Mouse (Mus musculus): ENCODE data around the gene Cacna1c. TPM values are rescaled to one million over a fixed set of nuclear protein-coding genes. Genes with fewer than 3 reads are reported as not detected.

Gene Cacna1c
- polyA plus RNA-seq, 1 experiment: 16.7 TPM

- WGBS: 41% methylated on average over 13 of the region's 13 CpGs
- peak in 1 of 2 experiments; percentile 39 for DNase-seq
- H3K4me1 ChIP-seq (ENCODE audit: control insufficient read depth, insufficient read depth, low read length): peaks cover 74% of the 10 kb centered on the region
- peak overlapping the region; percentile 34; the same call in 1 of the 2 replicates for H3K27ac ChIP-seq (ENCODE audit: insufficient read depth, low read length)
- TF ChIP-seq POLR2A (IDR thresholded peaks at IDR 0.05; ENCODE audit: borderline replicate concordance, insufficient read depth, low read length): no peak
- TF ChIP-seq CTCF (IDR thresholded peaks at IDR 0.05; ENCODE audit: borderline replicate concordance, insufficient read depth, low read depth, low read length): no peak
- H3K4me3 ChIP-seq (replicated peaks; ENCODE audit: insufficient read depth, low read depth, low read length): no peak overlapping the region
- H3K27me3 ChIP-seq (ENCODE audit: control insufficient read depth, insufficient read depth, low read length): no peaks in the 10 kb centered on the region
These were observed 257.7 kb downstream of the Cacna1c start for GRCm38 (mm10) chr6:118938386-118939096.

- Histone ChIP-seq H3K27me3 (ENCODE audit: control insufficient read depth, insufficient read depth, low read length) (no peaks in the 10 kb centered on the region), H3K4me3 (replicated peaks; ENCODE audit: insufficient read depth, low read depth, low read length) (no peak overlapping the region), H3K27ac (ENCODE audit: insufficient read depth, low read length) (peak overlapping the region; percentile 1; the same call in 1 of the 2 replicates), H3K4me1 (ENCODE audit: control insufficient read depth, insufficient read depth, low read length) (peaks cover 76% of the 10 kb centered on the region)
- no peak for TF ChIP-seq POLR2A (IDR thresholded peaks at IDR 0.05; ENCODE audit: borderline replicate concordance, insufficient read depth, low read length)
- no peak for TF ChIP-seq CTCF (IDR thresholded peaks at IDR 0.05; ENCODE audit: borderline replicate concordance, insufficient read depth, low read depth, low read length)
- WGBS: 36% methylated on average over 5 of the region's 5 CpGs
- peak; percentile 55 to 75 for DNase-seq
These were observed 258.7 kb downstream of the Cacna1c start for GRCm38 (mm10) chr6:118937536-118937935.

GRCm38 (mm10) chr6:118935520-118936415, 260.4 kb downstream of the Cacna1c start:
- TF ChIP-seq POLR2A (IDR thresholded peaks at IDR 0.05; ENCODE audit: borderline replicate concordance, insufficient read depth, low read length) (no peak), CTCF (IDR thresholded peaks at IDR 0.05; ENCODE audit: borderline replicate concordance, insufficient read depth, low read depth, low read length) (no peak)
- WGBS: 34% methylated on average over 9 of the region's 9 CpGs

GRCm38 (mm10) chr6:118934243-118934902, 261.8 kb downstream of the Cacna1c start:
- WGBS: 51% methylated on average over 9 of the region's 9 CpGs
- Histone ChIP-seq H3K27me3 (ENCODE audit: control insufficient read depth, insufficient read depth, low read length) (no peaks in the 10 kb centered on the region), H3K27ac (ENCODE audit: insufficient read depth, low read length) (no peak overlapping the region), H3K4me3 (replicated peaks; ENCODE audit: insufficient read depth, low read depth, low read length) (no peak overlapping the region), H3K4me1 (ENCODE audit: control insufficient read depth, insufficient read depth, low read length) (peaks cover 60% of the 10 kb centered on the region)
- no peak for DNase-seq
- TF ChIP-seq POLR2A (IDR thresholded peaks at IDR 0.05; ENCODE audit: borderline replicate concordance, insufficient read depth, low read length): no peak
- no peak for TF ChIP-seq CTCF (IDR thresholded peaks at IDR 0.05; ENCODE audit: borderline replicate concordance, insufficient read depth, low read depth, low read length)

More at GRCm38 (mm10) chr6:118935520-118936415, 260.4 kb downstream of the Cacna1c start:
- Histone ChIP-seq H3K27ac (ENCODE audit: insufficient read depth, low read length) (peak overlapping the region; percentile 50), H3K4me1 (ENCODE audit: control insufficient read depth, insufficient read depth, low read length) (peaks cover 70% of the 10 kb centered on the region), H3K4me3 (replicated peaks; ENCODE audit: insufficient read depth, low read depth, low read length) (no peak overlapping the region), H3K27me3 (ENCODE audit: control insufficient read depth, insufficient read depth, low read length) (no peaks in the 10 kb centered on the region)
- DNase-seq: peak; percentile 66

GRCm38 (mm10) chr6:118933017-118933594, 263.1 kb downstream of the Cacna1c start:
- Histone ChIP-seq H3K4me1 (ENCODE audit: control insufficient read depth, insufficient read depth, low read length) (peaks cover 48% of the 10 kb centered on the region), H3K27me3 (ENCODE audit: control insufficient read depth, insufficient read depth, low read length) (no peaks in the 10 kb centered on the region), H3K4me3 (replicated peaks; ENCODE audit: insufficient read depth, low read depth, low read length) (no peak overlapping the region), H3K27ac (ENCODE audit: insufficient read depth, low read length) (no peak overlapping the region)
- no peak for TF ChIP-seq CTCF (IDR thresholded peaks at IDR 0.05; ENCODE audit: borderline replicate concordance, insufficient read depth, low read depth, low read length)
- no peak for TF ChIP-seq POLR2A (IDR thresholded peaks at IDR 0.05; ENCODE audit: borderline replicate concordance, insufficient read depth, low read length)
- WGBS: 73% methylated on average over 9 of the region's 9 CpGs
- DNase-seq: no peak

- H3K27me3 ChIP-seq (ENCODE audit: control insufficient read depth, insufficient read depth, low read length): no peaks in the 10 kb centered on the region
- TF ChIP-seq POLR2A (IDR thresholded peaks at IDR 0.05; ENCODE audit: borderline replicate concordance, insufficient read depth, low read length) (no peak), CTCF (IDR thresholded peaks at IDR 0.05; ENCODE audit: borderline replicate concordance, insufficient read depth, low read depth, low read length) (no peak)
- WGBS: 91% methylated on average over 8 of the region's 8 CpGs
- no peak for DNase-seq
- H3K4me3 ChIP-seq (replicated peaks; ENCODE audit: insufficient read depth, low read depth, low read length): no peak overlapping the region
- no peak overlapping the region for H3K27ac ChIP-seq (ENCODE audit: insufficient read depth, low read length)
- H3K4me1 ChIP-seq (ENCODE audit: control insufficient read depth, insufficient read depth, low read length): peaks cover 44% of the 10 kb centered on the region
These were observed 264.1 kb downstream of the Cacna1c start for GRCm38 (mm10) chr6:118932002-118932700.
